Mouse (Mus musculus) hindbrain, embryonic 11.5 days (tissue): Measurements from ENCODE around the gene Ksr1. TPM values are rescaled to one million over a fixed set of nuclear protein-coding genes. Genes with fewer than 3 reads are reported as not detected.

ENCODE experiments used
- ATAC-seq: fragments of 200-750 bp; cut with Nextera tagmentation; 2 replicates; pipeline ENCODE4 v1.8.0; 2017; ENCODE audit warnings: mild to moderate bottlenecking, moderate TSS enrichment, moderate library complexity; ENCODE audit not compliant: low FRiP score
- DNase-seq: peaks from one replicate; pipeline ENCODE4 v3.0.0-alpha.2; 2015; ENCODE audit warnings: low spot score
- H3K27ac ChIP-seq: fragments of 300-500 bp; sonication (generic); 2 replicates; pipeline ENCODE4 v1.5.1; 2014; ENCODE audit warnings: mild to moderate bottlenecking, low read depth, low read length
- H3K27me3 ChIP-seq: fragments of 300-500 bp; sonication (generic); 2 replicates; pipeline ENCODE4 v1.6.1; 2014; ENCODE audit warnings: mild to moderate bottlenecking, low read length, moderate library complexity, mixed read lengths; ENCODE audit not compliant: control insufficient read depth, insufficient read depth
- H3K36me3 ChIP-seq: fragments of 300-500 bp; sonication (generic); 2 replicates; pipeline ENCODE4 v1.6.1; 2014; ENCODE audit warnings: mild to moderate bottlenecking, low read length, moderate library complexity, mixed read lengths; ENCODE audit not compliant: control insufficient read depth, insufficient read depth
- H3K4me1 ChIP-seq: fragments of 300-500 bp; sonication (generic); replicated peaks from 2 replicates; pipeline ENCODE4 v1.6.1; 2014; ENCODE audit warnings: low read length, mixed read lengths; ENCODE audit not compliant: control insufficient read depth, insufficient read depth
- H3K4me2 ChIP-seq: fragments of 300-500 bp; sonication (generic); replicated peaks from 2 replicates; pipeline ENCODE4 v1.6.1; 2014; ENCODE audit warnings: mild to moderate bottlenecking, low read depth, low read length
- H3K4me3 ChIP-seq: fragments of 300-500 bp; sonication (generic); 2 replicates; pipeline ENCODE4 v1.5.1; 2014; ENCODE audit warnings: low read depth, low read length
- H3K9ac ChIP-seq: fragments of 300-500 bp; sonication (generic); 2 replicates; pipeline ENCODE4 v1.6.1; 2014; ENCODE audit warnings: low read depth, low read length
- H3K9me3 ChIP-seq: fragments of 300-500 bp; sonication (generic); 2 replicates; pipeline ENCODE4 v1.6.1; 2016; ENCODE audit warnings: low read length; ENCODE audit not compliant: control insufficient read depth
- WGBS: fragments of 180-500 bp; shearing (Covaris S2); extraction: QIAGEN DNeasy Blood & Tissue Kit; methylation state at CpG from one replicate; pipeline ENCODE4 v1.1.7; 2014; 5-methylcytosine and 5-hydroxymethylcytosine counted together
- polyA plus RNA-seq: library from polyadenylated mRNA; unstranded; fragments of >200 nt; fragmentation: Nextera tagmentation; extraction: Ambion mirVana; gene quantifications from 2 replicates; pipeline ENCODE4 v1.2.1, GENCODE M21; 2014

The Ksr1 gene
- polyA plus RNA-seq, 1 experiment from 2014 or later = 3.9 TPM

- DNase-seq = no peak
- H3K4me1 ChIP-seq = peaks cover 3% of the 10 kb centered on the region; the same call in 1 of the 2 replicates
- ATAC-seq = no peak
- H3K36me3 ChIP-seq = no peaks in the 10 kb centered on the region
- H3K9me3 ChIP-seq = no peaks in the 10 kb centered on the region
- H3K27me3 ChIP-seq = no peaks in the 10 kb centered on the region
- no peak overlapping the region for H3K9ac ChIP-seq
- WGBS = 88% methylated on average over 3 of the region's 3 CpGs
- H3K4me3 ChIP-seq = no peak overlapping the region
- H3K27ac ChIP-seq = no peak overlapping the region
- H3K4me2 ChIP-seq = no peak overlapping the region
Measured at GRCm38 (mm10) chr11:79143322-79143721, 2.9 kb downstream of the Ksr1 start.

DNA sequence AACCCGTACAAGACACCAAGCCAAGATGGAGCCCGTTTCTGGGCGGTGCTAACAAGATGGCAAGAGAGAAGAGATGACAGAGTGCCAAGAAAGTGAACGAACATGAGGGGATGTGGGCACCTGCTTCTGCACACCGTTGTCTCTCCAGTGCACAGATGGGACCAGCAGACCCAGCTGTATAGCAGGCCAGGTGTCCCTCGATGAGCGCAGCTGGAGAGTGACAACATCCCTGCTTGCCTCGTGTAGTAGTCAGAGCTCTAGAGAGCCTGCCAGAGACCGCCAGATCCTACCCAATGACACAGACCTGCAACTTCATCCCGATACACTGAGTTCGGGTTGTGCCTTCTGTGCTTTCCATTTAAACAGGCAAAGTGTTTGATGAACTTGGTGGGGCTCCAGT, 3.8 kb downstream of the Ksr1 start:
- DNase-seq (no peak), ATAC-seq (no peak)
- H3K27ac ChIP-seq = no peak overlapping the region
- WGBS = 93% methylated on average over 11 of the region's 11 CpGs
- peaks cover 3% of the 10 kb centered on the region; the same call in 1 of the 2 replicates for H3K4me1 ChIP-seq
- H3K4me3 ChIP-seq = no peak overlapping the region
- no peak overlapping the region for H3K4me2 ChIP-seq
- no peaks in the 10 kb centered on the region for H3K27me3 ChIP-seq
- no peak overlapping the region for H3K9ac ChIP-seq
- H3K36me3 ChIP-seq = no peaks in the 10 kb centered on the region
- H3K9me3 ChIP-seq = no peaks in the 10 kb centered on the region

DNA sequence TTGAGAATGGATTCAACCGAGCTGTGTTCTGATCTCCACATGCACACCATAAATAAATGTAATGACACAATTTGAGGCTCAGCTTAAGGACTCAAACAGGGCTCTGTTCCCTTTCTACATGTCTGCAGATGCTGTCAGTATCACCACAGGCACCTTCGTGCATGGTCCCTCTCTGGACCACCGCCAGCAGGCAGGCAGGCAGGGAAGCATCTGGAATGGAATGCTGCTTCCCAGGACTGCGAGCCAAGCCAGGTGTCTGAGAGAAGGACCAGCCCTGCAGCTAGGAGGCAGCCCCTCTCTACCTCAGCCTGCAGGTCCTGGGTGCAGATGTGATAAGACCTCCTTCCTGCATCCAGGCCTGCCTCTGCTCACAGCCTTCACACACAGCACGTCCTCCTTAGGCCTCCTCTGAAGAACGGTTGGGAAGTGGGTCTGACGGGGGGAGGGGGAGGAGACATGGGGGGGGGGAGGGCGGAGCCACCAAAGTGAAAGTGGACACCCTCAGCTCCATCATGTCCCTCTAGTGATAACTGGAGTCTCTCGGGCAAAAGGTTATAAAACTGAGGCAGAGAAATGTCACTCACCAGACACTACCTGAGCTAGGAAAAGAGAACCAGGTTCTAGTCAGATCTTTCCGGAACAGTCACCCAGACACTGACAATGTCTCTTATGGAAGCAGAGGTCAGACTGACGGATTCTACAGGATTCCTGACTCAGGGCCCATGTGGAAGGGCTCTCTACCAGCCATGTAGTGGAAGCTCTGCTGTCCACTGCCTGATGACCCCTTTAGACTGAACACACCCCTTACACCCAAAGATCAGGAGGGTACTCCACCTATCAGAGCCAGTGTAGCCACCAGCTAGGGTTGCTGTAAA, 4.7 kb downstream of the Ksr1 start:
- Histone ChIP-seq H3K4me1 (peaks cover 3% of the 10 kb centered on the region; the same call in 1 of the 2 replicates), H3K4me3 (no peak overlapping the region), H3K27ac (no peak overlapping the region), H3K9ac (no peak overlapping the region), H3K36me3 (no peaks in the 10 kb centered on the region), H3K27me3 (no peaks in the 10 kb centered on the region), H3K9me3 (no peaks in the 10 kb centered on the region), H3K4me2 (no peak overlapping the region)
- DNase-seq (no peak), ATAC-seq (no peak)
- WGBS = 49% methylated on average over 11 of the region's 11 CpGs

- Histone ChIP-seq H3K9ac (no peak overlapping the region), H3K4me3 (no peak overlapping the region)
- 91% methylated on average over 6 of the region's 6 CpGs for WGBS
Measured at GRCm38 (mm10) chr11:79140511-79140888, 5.7 kb downstream of the Ksr1 start.

GRCm38 (mm10) chr11:79139878-79140510, 6.2 kb downstream of the Ksr1 start:
- H3K9ac ChIP-seq = no peak overlapping the region

More at GRCm38 (mm10) chr11:79140511-79140888, 5.7 kb downstream of the Ksr1 start:
- H3K36me3 ChIP-seq = no peaks in the 10 kb centered on the region
- DNase-seq = no peak
- peaks cover 6% of the 10 kb centered on the region for H3K4me1 ChIP-seq
- no peak overlapping the region for H3K4me2 ChIP-seq
- no peak overlapping the region for H3K27ac ChIP-seq
- no peaks in the 10 kb centered on the region for H3K9me3 ChIP-seq
- no peaks in the 10 kb centered on the region for H3K27me3 ChIP-seq
- ATAC-seq = no peak

GRCm38 (mm10) chr11:79138621-79139020, 7.6 kb downstream of the Ksr1 start:
- Histone ChIP-seq H3K9me3 (no peaks in the 10 kb centered on the region), H3K4me1 (peaks cover 3% of the 10 kb centered on the region; the same call in 1 of the 2 replicates), H3K4me2 (no peak overlapping the region), H3K9ac (no peak overlapping the region), H3K4me3 (no peak overlapping the region), H3K36me3 (no peaks in the 10 kb centered on the region), H3K27ac (no peak overlapping the region), H3K27me3 (no peaks in the 10 kb centered on the region)
- WGBS = 87% methylated on average over 6 of the region's 6 CpGs
- ATAC-seq = no peak
- no peak for DNase-seq

More at GRCm38 (mm10) chr11:79139878-79140510, 6.2 kb downstream of the Ksr1 start:
- Histone ChIP-seq H3K4me2 (no peak overlapping the region), H3K4me1 (peaks cover 3% of the 10 kb centered on the region), H3K36me3 (no peaks in the 10 kb centered on the region), H3K9me3 (no peaks in the 10 kb centered on the region), H3K27me3 (no peaks in the 10 kb centered on the region), H3K4me3 (no peak overlapping the region), H3K27ac (no peak overlapping the region)
- DNase-seq (no peak), ATAC-seq (no peak)
- 89% methylated on average over 11 of the region's 11 CpGs for WGBS

DNA sequence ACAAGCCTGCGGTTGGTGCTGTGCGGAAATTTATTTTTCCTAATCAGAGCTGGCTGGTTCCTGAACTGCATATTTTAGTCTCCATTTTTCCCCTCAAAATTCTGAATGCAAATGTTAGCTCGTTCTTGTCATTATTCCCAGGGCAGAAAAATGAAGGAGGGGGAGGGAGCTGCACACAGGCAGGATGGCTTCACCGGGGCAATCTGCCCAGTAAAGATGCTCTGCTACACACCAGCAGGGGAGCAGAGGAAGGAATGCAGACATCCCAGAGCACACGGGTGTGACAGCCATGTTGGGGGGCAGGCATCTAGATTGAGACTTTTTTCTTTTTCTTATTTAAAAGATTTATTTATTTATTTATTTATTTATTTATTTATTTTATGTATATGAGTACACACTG, 9.0 kb downstream of the Ksr1 start:
- Histone ChIP-seq H3K9ac (no peak overlapping the region), H3K27ac (no peak overlapping the region), H3K36me3 (no peaks in the 10 kb centered on the region), H3K4me2 (no peak overlapping the region), H3K4me1 (peaks cover 3% of the 10 kb centered on the region; the same call in 1 of the 2 replicates), H3K4me3 (no peak overlapping the region), H3K9me3 (no peaks in the 10 kb centered on the region), H3K27me3 (no peaks in the 10 kb centered on the region)
- WGBS = 78% methylated on average over 5 of the region's 5 CpGs
- DNase-seq (no peak), ATAC-seq (no peak)

DNA sequence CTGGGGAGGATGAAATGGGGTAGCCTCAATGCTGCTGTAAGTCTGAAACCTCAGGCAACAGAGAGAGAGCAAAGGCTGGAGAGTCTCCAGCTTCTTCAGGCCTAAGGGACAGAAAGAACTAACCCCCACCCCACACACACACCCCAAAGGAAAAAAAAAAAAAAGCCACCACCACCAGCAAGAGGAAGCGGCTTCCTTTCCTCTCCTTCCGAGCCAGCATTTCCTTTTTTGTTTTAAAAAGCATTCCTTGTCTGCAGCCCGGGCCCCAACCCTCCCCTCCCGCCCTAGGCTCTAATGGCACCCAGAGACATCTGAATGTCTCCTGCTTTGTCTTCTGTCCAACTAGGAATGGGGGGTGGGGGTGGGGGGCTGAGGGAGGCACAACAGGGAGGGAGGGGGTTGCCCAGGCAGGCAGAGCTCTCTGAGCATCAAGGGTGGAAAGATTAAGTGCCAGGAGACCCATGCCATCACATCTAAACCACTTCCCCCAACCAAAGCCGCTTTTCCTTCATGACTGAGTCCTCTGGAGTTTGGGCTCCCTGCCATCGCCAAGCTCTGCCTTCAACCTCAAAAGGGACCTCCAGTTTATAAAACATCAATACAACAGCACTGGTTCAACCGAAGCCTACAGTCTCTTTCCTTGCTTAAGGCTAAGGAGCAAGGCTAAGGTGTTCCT, 10.4 kb downstream of the Ksr1 start:
- Histone ChIP-seq H3K36me3 (no peaks in the 10 kb centered on the region), H3K27me3 (no peaks in the 10 kb centered on the region), H3K27ac (no peak overlapping the region), H3K4me2 (no peak overlapping the region), H3K9me3 (no peaks in the 10 kb centered on the region), H3K4me1 (peaks cover 3% of the 10 kb centered on the region; the same call in 1 of the 2 replicates), H3K4me3 (no peak overlapping the region), H3K9ac (no peak overlapping the region)
- 55% methylated on average over 6 of the region's 7 CpGs for WGBS
- DNase-seq (no peak), ATAC-seq (no peak)
